Mouse (Mus musculus): ENCODE measurements around the gene Ddb1. TPM values are rescaled to one million over a fixed set of nuclear protein-coding genes. Genes with fewer than 3 reads are reported as not detected.

Ddb1 gene
- polyA plus RNA-seq, 1 experiment from 2014 or later = 151 TPM

Other genes with a start within 250 kb of the Ddb1 start
- gene Syt7, start 216.2 kb upstream of the Ddb1 start, polyA plus RNA-seq (2015; fragmentation: Nextera tagmentation; extraction: Ambion mirVana) = 0.10 and 0.24 TPM in 2 replicates
- 0.07 TPM in 1 of 2 replicates, not detected in the other for gene Lrrc10b, start 147.9 kb upstream of the Ddb1 start, polyA plus RNA-seq (2015; fragmentation: Nextera tagmentation; extraction: Ambion mirVana)
- not detected in 2 replicates for gene Ppp1r32, start 122.4 kb upstream of the Ddb1 start, polyA plus RNA-seq (2015; fragmentation: Nextera tagmentation; extraction: Ambion mirVana)
- gene Cpsf7, start 80.1 kb upstream of the Ddb1 start, polyA plus RNA-seq (2015; fragmentation: Nextera tagmentation; extraction: Ambion mirVana) = 11.1 and 12.3 TPM in 2 replicates
- 26.3 and 26.6 TPM in 2 replicates for gene Sdhaf2, start 79.2 kb upstream of the Ddb1 start, polyA plus RNA-seq (2015; fragmentation: Nextera tagmentation; extraction: Ambion mirVana)
- gene Tmem216, start 49.1 kb upstream of the Ddb1 start, polyA plus RNA-seq (2015; fragmentation: Nextera tagmentation; extraction: Ambion mirVana) = 11.7 and 12.1 TPM in 2 replicates
- 14.5 and 18.0 TPM in 2 replicates for gene Cyb561a3, start 28.2 kb upstream of the Ddb1 start, polyA plus RNA-seq (2015; fragmentation: Nextera tagmentation; extraction: Ambion mirVana)
- gene Tmem138, start 28.0 kb upstream of the Ddb1 start, polyA plus RNA-seq (2015; fragmentation: Nextera tagmentation; extraction: Ambion mirVana) = 10.9 and 11.6 TPM in 2 replicates
- gene Tkfc, start 327 bp downstream of the Ddb1 start, polyA plus RNA-seq (2015; fragmentation: Nextera tagmentation; extraction: Ambion mirVana) = 27.1 and 33.0 TPM in 2 replicates
- 11.8 and 11.9 TPM in 2 replicates for gene Vwce, start 28.9 kb downstream of the Ddb1 start, polyA plus RNA-seq (2015; fragmentation: Nextera tagmentation; extraction: Ambion mirVana)
- gene Pga5, start 72.7 kb downstream of the Ddb1 start, polyA plus RNA-seq (2015; fragmentation: Nextera tagmentation; extraction: Ambion mirVana) = not detected in 2 replicates
- gene Vps37c, start 83.4 kb downstream of the Ddb1 start, polyA plus RNA-seq (2015; fragmentation: Nextera tagmentation; extraction: Ambion mirVana) = 11.4 and 12.1 TPM in 2 replicates
- gene Cd5, start 133.7 kb downstream of the Ddb1 start, polyA plus RNA-seq (2015; fragmentation: Nextera tagmentation; extraction: Ambion mirVana) = 0.03 TPM in 1 of 2 replicates, not detected in the other
- gene Cd6, start 224.7 kb downstream of the Ddb1 start, polyA plus RNA-seq (2015; fragmentation: Nextera tagmentation; extraction: Ambion mirVana) = 0.05 TPM in 1 of 2 replicates, not detected in the other
- 1.2 and 1.7 TPM in 2 replicates for gene Slc15a3, start 234.4 kb downstream of the Ddb1 start, polyA plus RNA-seq (2015; fragmentation: Nextera tagmentation; extraction: Ambion mirVana)